Mouse (Mus musculus) midbrain, embryonic 10.5 days (tissue): ENCODE measurements around the gene Gm21981. TPM values are rescaled to one million over a fixed set of nuclear protein-coding genes. Genes with fewer than 3 reads are reported as not detected.
A peak's percentile ranks its signal among the peaks of the same experiment; 100 is the strongest.

Experiments
- DNase-seq: peaks from one replicate; pipeline ENCODE4 v3.0.0-alpha.2; 2017; ENCODE audit warnings: low spot score
- H3K27ac ChIP-seq: fragments of 300-500 bp; sonication (generic); replicated peaks from 2 replicates; pipeline ENCODE4 v1.5.1; 2016; ENCODE audit warnings: mild to moderate bottlenecking
- H3K27me3 ChIP-seq: fragments of 300-500 bp; sonication (generic); 2 replicates; pipeline ENCODE4 v1.6.1; 2016; ENCODE audit warnings: low read depth, mild to moderate bottlenecking; ENCODE audit not compliant: poor library complexity, severe bottlenecking
- H3K36me3 ChIP-seq: fragments of 300-500 bp; sonication (generic); 2 replicates; pipeline ENCODE4 v1.6.1; 2016; ENCODE audit warnings: mild to moderate bottlenecking, moderate library complexity
- H3K4me1 ChIP-seq: fragments of 300-500 bp; sonication (generic); 2 replicates; pipeline ENCODE4 v1.6.1; 2016
- H3K4me3 ChIP-seq: fragments of 300-500 bp; sonication (generic); 2 replicates; pipeline ENCODE4 v1.5.1; 2016; ENCODE audit warnings: mild to moderate bottlenecking, moderate library complexity
- H3K9me3 ChIP-seq: fragments of 300-500 bp; sonication (generic); replicated peaks from 2 replicates; pipeline ENCODE4 v1.6.1; 2016; ENCODE audit warnings: mild to moderate bottlenecking
- WGBS: fragments of 180-500 bp; shearing (Covaris S2); methylation state at CpG from one replicate; pipeline ENCODE4 v1.1.7; 2016; 5-methylcytosine and 5-hydroxymethylcytosine counted together
- polyA plus RNA-seq: library from polyadenylated mRNA; unstranded; fragments of >200 nt; fragmentation: Nextera tagmentation; extraction: Ambion mirVana; gene quantifications from 2 replicates; pipeline ENCODE4 v1.2.1, GENCODE M21; 2016

The Gm21981 gene
- polyA plus RNA-seq, 1 experiment from 2014 or later: 0.44 TPM

DNA sequence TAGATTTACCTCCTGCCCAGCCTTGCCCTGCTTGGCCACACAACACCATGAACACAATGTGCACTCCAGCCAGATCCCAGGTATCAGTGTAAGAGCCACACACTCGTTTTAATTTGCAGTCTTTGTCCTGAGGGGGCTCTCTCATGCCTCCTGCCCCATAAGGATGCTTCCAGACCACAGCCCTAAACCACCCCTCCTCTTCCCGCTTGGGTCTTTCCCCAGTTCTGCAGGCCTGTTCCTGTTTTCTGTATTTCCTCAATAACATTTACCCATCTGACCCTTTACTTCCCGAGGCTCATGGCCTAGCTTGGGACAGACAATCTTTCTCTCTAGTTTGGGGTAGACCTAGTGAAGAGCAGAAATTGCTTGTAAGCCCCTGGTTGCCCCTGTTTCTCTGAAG lies 20.8 kb upstream of the Gm21981 start:
- no peak for DNase-seq
- Histone ChIP-seq H3K9me3 (no peaks in the 10 kb centered on the region), H3K27ac (no peak overlapping the region), H3K4me3 (no peak overlapping the region), H3K36me3 (no peaks in the 10 kb centered on the region), H3K4me1 (no peaks in the 10 kb centered on the region), H3K27me3 (no peaks in the 10 kb centered on the region; the same call in 1 of the 2 replicates)
- 74% methylated on average over 3 of the region's 3 CpGs for WGBS

GRCm38 (mm10) chr17:47712889-47713571 lies 18.8 kb upstream of the Gm21981 start:
- Histone ChIP-seq H3K9me3 (no peaks in the 10 kb centered on the region), H3K36me3 (no peaks in the 10 kb centered on the region), H3K27ac (no peak overlapping the region), H3K27me3 (no peaks in the 10 kb centered on the region), H3K4me3 (no peak overlapping the region), H3K4me1 (no peaks in the 10 kb centered on the region)
- 46% methylated on average over 11 of the region's 22 CpGs for WGBS
- DNase-seq: no peak

- no peaks in the 10 kb centered on the region for H3K36me3 ChIP-seq
- H3K4me3 ChIP-seq: no peak overlapping the region
- no peaks in the 10 kb centered on the region for H3K4me1 ChIP-seq
- no peaks in the 10 kb centered on the region for H3K9me3 ChIP-seq
- H3K27ac ChIP-seq: no peak overlapping the region
- no peak for DNase-seq
- H3K27me3 ChIP-seq: no peaks in the 10 kb centered on the region
- 73% methylated on average over 6 of the region's 6 CpGs for WGBS
Observed at GRCm38 (mm10) chr17:47711883-47712282, 17.6 kb upstream of the Gm21981 start.

- peaks cover 2% of the 10 kb centered on the region; the same call in 1 of the 2 replicates for H3K27me3 ChIP-seq
- H3K4me1 ChIP-seq: no peaks in the 10 kb centered on the region
- H3K27ac ChIP-seq: no peak overlapping the region
- no peak for DNase-seq
- no peaks in the 10 kb centered on the region for H3K36me3 ChIP-seq
- no peaks in the 10 kb centered on the region for H3K9me3 ChIP-seq
- 80% methylated on average over 3 of the region's 3 CpGs for WGBS
- H3K4me3 ChIP-seq: no peak overlapping the region
Observed at GRCm38 (mm10) chr17:47710036-47710435, 15.8 kb upstream of the Gm21981 start.

- Histone ChIP-seq H3K4me1 (no peaks in the 10 kb centered on the region), H3K36me3 (peaks cover 6% of the 10 kb centered on the region; the same call in 1 of the 2 replicates), H3K4me3 (no peak overlapping the region), H3K27me3 (peaks cover 12% of the 10 kb centered on the region), H3K9me3 (no peaks in the 10 kb centered on the region), H3K27ac (no peak overlapping the region)
- no peak for DNase-seq
- WGBS: 85% methylated on average over 4 of the region's 4 CpGs
Observed at GRCm38 (mm10) chr17:47708972-47709371, 14.7 kb upstream of the Gm21981 start.

DNA sequence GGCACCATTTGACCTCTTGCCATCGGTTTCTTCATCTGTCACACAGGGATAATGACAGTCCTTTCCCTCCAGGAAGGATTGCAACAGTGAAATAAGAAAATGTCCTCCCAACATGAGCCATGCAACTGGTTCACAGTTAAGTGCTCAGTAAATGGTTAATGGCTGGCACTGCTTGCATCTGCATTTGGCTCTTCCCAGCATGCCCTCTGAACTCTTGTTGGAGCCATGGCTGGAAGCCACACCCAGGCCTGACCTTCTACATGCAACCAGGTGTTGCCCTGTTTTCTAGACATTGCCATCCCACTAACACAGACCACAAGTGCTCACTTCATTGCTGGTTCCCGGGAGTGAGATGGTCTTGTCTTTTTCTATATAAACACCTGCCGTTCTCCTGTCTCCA lies 13.7 kb upstream of the Gm21981 start:
- DNase-seq: no peak
- H3K36me3 ChIP-seq: peaks cover 15% of the 10 kb centered on the region
- WGBS: 86% methylated on average over 3 of the region's 3 CpGs
- peaks cover 8% of the 10 kb centered on the region for H3K4me1 ChIP-seq
- no peak overlapping the region for H3K4me3 ChIP-seq
- H3K9me3 ChIP-seq: no peaks in the 10 kb centered on the region
- no peak overlapping the region for H3K27ac ChIP-seq
- peaks cover 22% of the 10 kb centered on the region for H3K27me3 ChIP-seq

GRCm38 (mm10) chr17:47706196-47706595 lies 11.9 kb upstream of the Gm21981 start:
- Histone ChIP-seq H3K27ac (no peak overlapping the region), H3K27me3 (peaks cover 37% of the 10 kb centered on the region), H3K4me3 (no peak overlapping the region), H3K9me3 (no peaks in the 10 kb centered on the region), H3K36me3 (peaks cover 33% of the 10 kb centered on the region), H3K4me1 (peaks cover 21% of the 10 kb centered on the region)
- no peak for DNase-seq
- 85% methylated on average over 1 of the region's 1 CpGs for WGBS

GRCm38 (mm10) chr17:47704692-47705091 lies 10.4 kb upstream of the Gm21981 start:
- DNase-seq: no peak
- Histone ChIP-seq H3K4me1 (peaks cover 25% of the 10 kb centered on the region), H3K27me3 (peaks cover 37% of the 10 kb centered on the region), H3K4me3 (no peak overlapping the region), H3K9me3 (no peaks in the 10 kb centered on the region), H3K27ac (no peak overlapping the region), H3K36me3 (peaks cover 47% of the 10 kb centered on the region)
- WGBS: 78% methylated on average over 4 of the region's 4 CpGs

- 28% methylated on average over 20 of the region's 20 CpGs for WGBS
- Histone ChIP-seq H3K4me3 (peak overlapping the region; percentile 16; the same call in 1 of the 2 replicates), H3K27me3 (peaks cover 37% of the 10 kb centered on the region), H3K36me3 (peaks cover 56% of the 10 kb centered on the region), H3K27ac (peak overlapping the region; percentile 0; the same call in 1 of the 2 replicates), H3K4me1 (peaks cover 26% of the 10 kb centered on the region), H3K9me3 (no peaks in the 10 kb centered on the region)
- no peak for DNase-seq
Observed at GRCm38 (mm10) chr17:47703556-47703955, 9.3 kb upstream of the Gm21981 start.

DNA sequence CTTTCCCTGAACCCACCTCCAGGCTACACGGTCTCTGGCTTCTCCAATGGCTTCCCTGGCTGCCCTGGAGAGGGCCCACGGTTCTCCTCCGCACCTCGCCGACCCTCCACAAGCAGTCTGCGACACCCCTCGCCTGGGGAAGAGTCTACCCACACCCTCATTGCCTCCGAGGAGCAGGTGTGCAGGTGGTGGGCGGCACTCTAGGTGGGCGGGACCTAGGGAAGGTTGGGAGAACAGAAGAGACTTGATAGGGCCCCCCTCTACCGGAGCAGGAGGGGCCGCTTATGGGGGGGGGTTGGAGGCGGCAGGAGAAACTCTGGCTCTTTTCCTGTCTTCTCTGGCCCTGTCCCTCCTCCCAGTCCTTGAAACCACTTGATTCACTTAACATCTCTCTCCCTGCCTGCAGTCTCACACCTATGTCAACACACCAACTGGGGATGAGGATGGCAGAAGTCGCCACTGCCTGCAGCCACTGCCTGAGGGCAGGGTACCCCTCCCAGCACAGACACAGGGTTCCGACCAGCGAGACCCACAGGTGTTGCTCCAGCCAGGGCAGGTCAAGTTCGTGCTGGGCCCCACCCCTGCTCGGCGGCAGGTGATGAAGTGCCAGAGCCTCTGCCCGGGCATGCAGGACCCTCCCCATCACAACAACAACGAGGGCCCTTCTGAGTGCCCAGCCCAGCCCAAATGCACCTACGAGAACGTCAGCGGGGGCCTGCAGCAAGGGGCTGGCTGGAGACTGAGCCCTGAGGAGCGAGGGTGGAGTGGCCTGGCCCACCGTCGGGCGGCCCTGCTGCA lies 8.5 kb upstream of the Gm21981 start:
- peaks cover 26% of the 10 kb centered on the region for H3K4me1 ChIP-seq
- H3K27ac ChIP-seq: peak overlapping the region; percentile 0; the same call in 1 of the 2 replicates
- H3K9me3 ChIP-seq: no peaks in the 10 kb centered on the region
- H3K36me3 ChIP-seq: peaks cover 63% of the 10 kb centered on the region
- DNase-seq: no peak
- peaks cover 37% of the 10 kb centered on the region for H3K27me3 ChIP-seq
- peak overlapping the region; percentile 14; the same call in 1 of the 2 replicates for H3K4me3 ChIP-seq
- 42% methylated on average over 28 of the region's 28 CpGs for WGBS

- Histone ChIP-seq H3K36me3 (peaks cover 65% of the 10 kb centered on the region), H3K4me1 (peaks cover 26% of the 10 kb centered on the region), H3K27me3 (peaks cover 40% of the 10 kb centered on the region), H3K27ac (no peak overlapping the region), H3K4me3 (no peak overlapping the region), H3K9me3 (no peaks in the 10 kb centered on the region)
- no peak for DNase-seq
- 85% methylated on average over 9 of the region's 9 CpGs for WGBS
Observed at GRCm38 (mm10) chr17:47701793-47702192, 7.5 kb upstream of the Gm21981 start.

DNA sequence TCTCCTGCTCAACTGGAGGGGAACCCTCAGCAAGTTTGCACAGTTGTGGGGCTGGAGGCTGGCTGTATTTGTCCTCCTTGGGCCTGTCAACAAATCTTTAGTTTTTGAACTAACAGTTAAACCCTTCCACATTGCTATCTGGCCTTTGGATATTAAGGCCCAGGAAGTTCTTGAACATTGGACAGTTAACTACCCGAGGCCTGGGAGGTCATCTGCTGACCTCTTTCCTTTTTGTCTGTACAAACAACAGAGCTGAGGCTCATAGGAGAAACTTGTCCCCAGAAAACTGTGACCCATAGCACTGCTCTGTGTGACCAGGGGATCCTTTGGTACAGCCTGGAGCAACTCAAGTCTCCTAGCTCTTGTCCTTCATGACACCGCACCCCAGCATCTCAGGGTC lies 4.8 kb upstream of the Gm21981 start:
- peaks cover 34% of the 10 kb centered on the region for H3K27me3 ChIP-seq
- DNase-seq: no peak
- 84% methylated on average over 2 of the region's 2 CpGs for WGBS

DNA sequence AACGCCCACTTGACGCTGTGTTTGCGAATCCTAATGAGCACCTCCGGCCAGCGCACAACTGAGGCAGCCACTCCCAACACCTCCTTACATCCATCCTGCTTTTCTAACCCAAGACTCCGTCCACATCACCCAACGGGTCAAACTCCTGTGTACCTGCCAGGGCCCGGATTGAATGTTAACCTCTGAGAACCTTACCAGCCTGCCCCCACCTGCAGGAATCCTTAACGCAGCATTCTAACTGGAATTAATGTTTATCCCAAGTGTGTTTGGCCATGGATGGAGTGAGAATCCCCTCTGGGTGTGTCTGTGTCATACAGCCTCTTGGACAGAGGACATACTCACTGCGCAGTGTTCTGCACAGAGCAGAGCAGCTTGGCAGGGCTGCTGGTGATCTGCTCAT lies 3.9 kb upstream of the Gm21981 start:
- 89% methylated on average over 10 of the region's 10 CpGs for WGBS
- peaks cover 33% of the 10 kb centered on the region for H3K27me3 ChIP-seq
- H3K9me3 ChIP-seq: no peaks in the 10 kb centered on the region
- H3K36me3 ChIP-seq: peaks cover 52% of the 10 kb centered on the region
- H3K27ac ChIP-seq: no peak overlapping the region
- H3K4me3 ChIP-seq: no peak overlapping the region
- H3K4me1 ChIP-seq: peaks cover 47% of the 10 kb centered on the region
- no peak for DNase-seq

More for the DNA sequence above, 4.8 kb upstream of the Gm21981 start:
- H3K27ac ChIP-seq: no peak overlapping the region
- H3K9me3 ChIP-seq: no peaks in the 10 kb centered on the region
- peaks cover 59% of the 10 kb centered on the region for H3K36me3 ChIP-seq
- peaks cover 45% of the 10 kb centered on the region for H3K4me1 ChIP-seq
- no peak overlapping the region for H3K4me3 ChIP-seq
